Mouse (Mus musculus): ENCODE measurements around the gene Ndufs7.

The Ndufs7 gene

DNA sequence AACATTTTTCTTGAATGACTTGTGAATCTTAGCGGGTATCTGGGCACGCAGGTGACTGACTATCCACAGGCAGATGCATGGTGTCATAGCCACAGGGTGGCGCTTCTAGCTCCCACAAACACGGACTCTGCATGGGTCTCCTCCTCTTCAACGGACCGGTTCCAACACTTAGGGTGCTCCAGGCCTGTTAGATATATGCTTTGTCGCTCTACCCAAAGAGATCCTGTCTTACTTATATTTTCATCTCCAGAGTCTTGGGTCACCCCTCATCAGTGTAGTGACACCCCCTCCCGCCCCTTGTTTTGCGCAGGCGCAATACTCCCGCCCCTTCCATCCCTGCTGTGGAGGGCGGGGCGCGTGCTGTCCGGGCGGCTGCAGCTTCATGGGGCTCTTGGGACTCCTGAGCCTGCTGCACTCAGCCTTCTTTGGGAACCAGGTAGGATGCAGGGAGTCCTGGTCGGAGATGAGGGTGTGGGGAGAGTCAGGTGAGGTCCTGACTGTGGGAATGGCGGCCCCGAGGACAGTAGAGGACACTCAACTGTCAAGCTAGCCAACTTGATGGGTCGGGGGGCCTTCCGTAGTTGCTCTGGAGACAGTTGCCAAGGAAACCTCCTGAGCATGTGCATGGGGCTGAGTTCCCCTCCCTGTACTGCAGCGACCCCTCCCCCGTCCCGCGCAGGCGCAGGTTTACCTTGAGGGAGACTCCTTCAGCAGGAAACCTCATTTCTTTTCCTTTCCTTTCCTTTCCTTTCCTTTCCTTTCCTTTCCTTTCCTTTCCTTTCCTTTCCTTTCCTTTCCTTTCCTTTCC, 46.9 kb downstream of the Ndufs7 start, which contains the start of gene Apc2:
Gene Apc2 (plus strand): TSS at position 360 of the 808 bp plus-strand sequence.
- peak; percentile 80 for DNase-seq

DNA sequence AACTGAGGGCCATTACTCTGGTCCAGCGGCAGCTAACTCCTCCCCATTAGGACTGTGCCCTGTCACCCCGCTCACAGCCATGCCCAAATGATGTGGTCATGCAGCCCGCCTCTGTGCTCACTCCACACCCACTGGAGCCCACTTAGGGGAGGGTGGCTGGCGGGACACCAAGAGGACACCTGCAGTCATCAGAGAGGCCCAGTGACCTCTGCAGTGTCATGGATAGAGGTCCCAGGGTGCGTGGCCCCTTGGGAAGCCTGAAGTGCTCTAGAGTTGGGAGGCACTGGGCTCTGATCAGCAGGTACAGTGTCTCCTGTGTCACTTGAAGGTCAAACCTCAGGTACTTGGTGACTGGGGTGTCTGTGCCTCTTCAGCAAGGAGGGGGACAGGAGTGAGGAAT, 47.9 kb downstream of the Ndufs7 start:
- DNase-seq = no peak

DNA sequence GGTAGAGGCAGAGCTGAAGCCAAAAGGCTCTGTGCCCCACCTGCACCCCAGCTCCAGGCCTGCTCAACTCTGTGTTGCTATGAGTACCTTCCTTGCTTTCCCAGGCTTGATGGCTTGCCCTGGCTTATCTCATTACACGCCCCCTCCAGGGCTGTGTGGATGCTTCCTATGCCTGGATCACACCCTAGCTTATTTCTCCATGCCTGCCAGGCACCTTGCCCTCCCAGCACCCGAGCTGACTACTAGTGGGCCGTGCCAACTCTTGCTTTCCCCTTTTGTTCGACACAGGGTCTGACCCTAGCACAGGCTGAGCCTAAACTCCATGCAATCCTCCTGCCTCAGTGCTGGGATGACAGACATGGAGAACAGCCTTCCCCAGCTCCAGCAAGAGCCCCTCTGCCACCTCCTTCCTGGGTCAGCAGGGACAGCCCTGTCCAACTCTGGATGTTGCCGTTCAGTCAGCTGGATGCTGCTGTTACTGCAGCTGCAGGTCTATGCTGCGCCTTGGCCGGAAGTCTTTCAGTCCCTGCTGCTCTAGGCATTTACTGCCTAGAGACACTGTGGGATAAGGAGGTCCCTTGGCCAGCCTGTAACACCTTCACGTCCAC, 48.7 kb downstream of the Ndufs7 start:
- no peak for DNase-seq

DNA sequence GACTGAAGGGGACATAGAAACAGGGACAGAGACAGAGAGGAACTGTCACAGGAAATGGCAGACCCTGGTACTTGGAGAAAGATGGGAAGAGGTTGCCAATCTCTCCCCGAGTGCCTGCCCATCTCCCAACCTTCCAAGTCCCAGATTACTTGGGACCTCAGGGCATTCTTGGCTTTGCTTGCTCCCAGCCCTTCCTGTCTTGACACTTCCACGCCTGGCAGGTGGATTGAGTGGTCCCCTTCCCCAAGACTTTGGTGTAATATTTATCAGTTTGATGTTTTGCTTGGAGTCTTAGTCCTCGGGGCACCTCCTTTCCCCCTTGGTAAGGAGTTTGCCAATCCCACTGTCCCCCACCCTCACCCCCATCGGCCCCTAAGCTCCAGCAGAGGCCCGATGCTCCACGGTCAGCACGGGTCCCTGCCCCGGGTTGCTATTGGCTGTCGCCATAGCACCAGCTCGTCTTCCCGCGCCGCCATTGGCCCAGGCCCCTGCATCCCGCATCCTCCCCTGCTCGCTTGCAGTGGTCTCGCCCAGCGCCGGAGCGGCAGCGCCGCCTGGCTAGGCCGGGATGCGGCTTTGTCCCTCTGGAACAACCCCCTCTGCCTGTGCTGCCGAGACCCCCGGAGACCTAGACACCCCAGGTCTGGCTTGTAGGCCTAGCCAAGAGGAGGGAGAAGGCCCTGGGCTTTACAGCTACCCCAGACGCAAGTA, 49.8 kb downstream of the Ndufs7 start:
- no peak for DNase-seq

DNA sequence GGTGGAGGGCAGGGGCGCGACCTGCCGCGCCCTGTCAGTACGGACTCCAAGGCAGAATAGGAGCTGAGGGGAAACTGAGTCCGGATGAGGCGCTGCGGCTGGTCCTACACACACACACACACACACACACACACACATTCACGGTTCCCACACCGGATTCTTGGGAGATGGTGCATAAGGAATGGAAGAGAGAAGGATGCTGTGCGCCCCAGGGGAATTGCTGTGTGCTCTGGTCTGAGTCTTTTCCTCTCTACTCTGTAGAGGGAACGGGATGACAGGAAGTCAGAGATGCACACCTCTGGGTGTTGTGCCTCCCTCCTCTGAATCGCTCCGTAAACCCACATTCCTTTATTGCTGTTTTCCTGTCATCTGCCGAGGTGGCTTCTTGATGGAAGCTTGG, 50.4 kb downstream of the Ndufs7 start:
- DNase-seq = no peak

DNA sequence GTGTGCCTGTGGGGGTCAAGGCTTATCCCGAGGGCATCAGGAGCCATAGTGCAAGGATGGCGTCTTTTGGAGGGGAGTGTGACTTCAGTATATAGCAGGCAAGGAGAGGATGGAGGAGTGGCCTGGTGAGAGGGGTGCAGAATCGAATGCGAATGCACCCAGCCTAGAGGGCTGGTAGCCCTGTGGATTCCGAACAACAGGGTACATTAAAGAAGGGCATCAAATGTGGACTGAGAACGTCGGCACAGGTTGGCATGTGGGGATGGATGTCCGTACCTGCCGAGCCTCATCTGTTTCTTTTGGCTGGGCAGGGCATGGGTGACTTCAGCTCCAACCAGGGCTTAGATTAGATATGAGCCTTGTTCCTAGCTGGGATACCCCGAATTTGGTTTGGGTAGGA, 50.9 kb downstream of the Ndufs7 start:
- DNase-seq = no peak

DNA sequence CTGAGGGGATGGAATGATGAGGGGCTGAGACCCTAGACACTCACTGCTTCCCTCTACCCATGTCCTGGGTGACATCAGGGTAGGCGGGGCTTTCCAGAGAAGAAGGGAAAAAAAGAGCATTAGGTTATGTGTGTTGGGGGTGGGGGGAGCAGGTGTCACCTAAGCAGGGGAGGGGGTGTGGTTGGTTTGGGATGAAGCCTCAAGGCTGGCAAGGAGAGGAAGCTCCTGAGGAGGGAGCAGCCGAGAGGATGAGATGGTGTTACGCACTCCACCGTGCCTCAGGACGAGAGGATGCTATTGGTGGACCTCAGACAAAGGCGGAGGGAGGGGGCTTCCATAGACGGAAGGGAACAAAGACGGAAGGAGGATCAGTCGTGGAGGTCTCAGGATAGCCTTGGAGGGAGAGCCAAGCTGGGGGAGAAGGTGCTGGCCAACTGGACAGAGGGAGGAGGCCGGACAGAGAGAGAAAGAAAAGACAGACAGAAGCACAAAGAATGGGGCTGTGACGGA, 51.8 kb downstream of the Ndufs7 start:
- DNase-seq = no peak

DNA sequence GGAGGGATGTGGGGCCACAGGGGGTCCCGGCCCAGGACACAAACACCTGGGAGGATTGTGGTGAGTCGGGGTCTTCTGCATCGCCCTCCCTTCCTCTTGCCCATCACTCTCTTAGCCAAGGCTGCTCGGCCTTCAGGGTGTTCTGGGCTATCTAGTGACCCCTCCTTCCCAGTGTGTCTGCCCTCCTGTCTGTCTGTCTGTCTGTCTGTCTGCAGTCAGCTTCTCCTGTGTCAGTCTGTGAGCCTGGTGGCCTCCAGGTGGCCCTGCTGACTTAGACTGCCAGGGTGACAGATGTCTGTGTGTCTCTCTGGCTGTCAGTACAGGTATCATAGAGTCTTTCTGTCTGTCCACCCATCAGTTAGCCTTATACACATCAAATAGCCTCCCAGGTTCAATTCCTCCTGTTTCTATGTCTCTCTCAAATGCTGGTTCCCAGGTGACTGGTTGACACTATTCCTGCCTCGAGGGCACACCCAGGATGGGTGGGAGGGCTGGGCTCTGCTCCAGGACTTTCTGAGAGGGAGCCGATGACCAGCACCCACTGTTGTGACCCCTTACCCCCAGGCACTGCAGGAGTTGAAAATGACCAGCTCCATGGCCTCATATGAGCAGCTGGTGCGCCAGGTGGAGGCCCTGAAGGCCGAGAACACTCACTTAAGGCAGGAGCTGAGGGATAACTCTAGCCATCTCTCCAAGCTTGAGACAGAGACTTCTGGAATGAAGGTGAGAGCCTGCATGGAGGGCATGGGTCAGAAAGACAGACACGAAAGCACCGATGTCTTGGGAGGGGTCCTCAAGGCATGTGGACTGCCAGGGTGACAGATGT, 52.5 kb downstream of the Ndufs7 start:
- no peak for DNase-seq

DNA sequence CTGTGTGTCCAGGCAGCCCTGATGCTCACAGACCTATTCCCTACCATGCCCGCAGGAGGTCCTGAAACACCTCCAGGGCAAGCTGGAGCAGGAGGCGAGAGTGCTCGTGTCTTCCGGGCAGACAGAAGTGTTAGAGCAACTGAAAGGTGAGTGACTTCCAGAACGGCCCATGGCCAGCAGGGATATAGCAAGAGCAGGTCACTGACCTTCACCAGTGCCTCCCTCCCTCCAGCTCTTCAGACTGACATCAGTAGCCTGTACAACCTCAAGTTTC, 53.1 kb downstream of the Ndufs7 start:
- DNase-seq = no peak

DNA sequence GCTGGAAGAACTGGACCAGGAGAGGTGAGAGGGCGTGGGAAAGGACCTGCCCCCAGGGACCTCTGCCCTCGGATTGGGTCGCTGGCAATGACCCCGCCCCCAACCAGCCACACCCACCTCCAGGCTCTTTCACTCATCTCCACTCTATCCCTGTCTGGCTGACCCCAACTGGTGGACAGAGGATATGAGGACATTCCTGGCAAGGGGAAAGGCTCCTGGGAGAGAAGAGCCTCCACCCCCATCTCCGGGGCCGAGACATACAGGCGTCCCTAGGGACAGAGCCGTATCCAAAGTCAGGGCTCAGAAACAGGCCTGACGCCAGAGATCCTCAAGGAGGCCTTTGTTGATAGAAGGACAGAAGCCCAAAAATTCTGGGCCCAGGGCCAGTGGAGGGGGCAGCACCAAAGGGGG, 53.6 kb downstream of the Ndufs7 start:
- DNase-seq = no peak

DNA sequence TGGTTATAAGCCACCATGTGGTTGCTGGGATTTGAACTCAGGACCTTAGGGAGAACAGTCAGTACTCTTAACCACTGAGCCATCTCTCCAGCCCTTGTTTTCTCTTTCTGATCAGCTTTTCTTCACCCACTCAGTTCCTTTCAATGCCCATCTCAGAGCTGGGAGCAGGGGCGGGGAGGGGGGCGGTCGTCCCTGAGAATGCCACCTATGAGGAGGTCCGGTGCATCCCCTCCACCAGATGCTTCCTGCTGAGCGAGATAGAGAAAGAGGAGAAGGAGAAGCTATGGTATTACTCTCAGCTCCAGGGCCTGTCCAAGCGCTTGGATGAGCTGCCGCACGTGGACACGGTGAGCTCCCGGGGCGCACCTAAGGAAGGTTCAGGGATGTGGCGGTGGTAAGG, 55.5 kb downstream of the Ndufs7 start:
- no peak for DNase-seq

DNA sequence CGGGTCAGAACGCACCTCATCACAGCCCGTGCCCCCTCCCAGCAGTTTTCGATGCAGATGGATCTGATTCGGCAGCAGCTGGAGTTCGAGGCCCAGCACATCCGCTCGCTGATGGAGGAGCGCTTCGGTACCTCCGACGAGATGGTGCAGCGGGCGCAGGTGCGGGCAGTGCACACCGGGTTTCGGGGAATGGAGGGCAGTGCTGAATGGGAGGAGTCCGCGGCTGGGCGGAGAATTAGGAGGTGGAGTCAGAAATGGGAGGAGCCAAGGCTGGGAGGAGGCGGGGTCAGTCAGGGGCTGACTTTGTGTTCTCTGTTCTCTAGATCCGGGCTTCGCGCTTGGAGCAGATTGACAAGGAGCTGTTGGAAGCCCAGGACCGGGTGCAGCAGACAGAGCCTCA, 55.9 kb downstream of the Ndufs7 start:
- peak; percentile 87 to 88 for DNase-seq

All from B cell, adult 2 months (primary cell).